Mouse (Mus musculus): ENCODE measurements around the gene Themis2.
"Not testable (repeated sequence)": the region's sequence is repeated elsewhere in the genome, so short reads cannot be mapped to it uniquely, and the experiment has no call there.

Gene Themis2

GRCm38 (mm10) chr4:132798666-132799065, 2.5 kb upstream of the Themis2 start:
- not testable (repeated sequence) for DNase-seq

GRCm38 (mm10) chr4:132798028-132798427, 1.8 kb upstream of the Themis2 start:
- DNase-seq: no peak

- DNase-seq: no peak
Measured at GRCm38 (mm10) chr4:132797461-132797860, 1.3 kb upstream of the Themis2 start.

GRCm38 (mm10) chr4:132795171-132795570, 1.0 kb downstream of the Themis2 start:
- no peak for DNase-seq

- no peak for DNase-seq
Measured at GRCm38 (mm10) chr4:132794760-132795159, 1.4 kb downstream of the Themis2 start.

GRCm38 (mm10) chr4:132794028-132794427, 2.2 kb downstream of the Themis2 start:
- peak; percentile 11 for DNase-seq

GRCm38 (mm10) chr4:132793322-132794004, 2.7 kb downstream of the Themis2 start:
- not testable (repeated sequence) for DNase-seq

GRCm38 (mm10) chr4:132789731-132790130, 6.5 kb downstream of the Themis2 start:
- no peak for DNase-seq

- no peak for DNase-seq
Measured at GRCm38 (mm10) chr4:132785228-132785627, 11.0 kb downstream of the Themis2 start.

GRCm38 (mm10) chr4:132783732-132784131, 12.5 kb downstream of the Themis2 start:
- DNase-seq: no peak

- no peak for DNase-seq
Measured at GRCm38 (mm10) chr4:132780288-132780687, 15.9 kb downstream of the Themis2 start.

- DNase-seq: no peak
Measured at GRCm38 (mm10) chr4:132778562-132779201, 17.5 kb downstream of the Themis2 start.

- DNase-seq: peak; percentile 77
Measured at GRCm38 (mm10) chr4:132776764-132777163, 19.4 kb downstream of the Themis2 start.

- no peak for DNase-seq
Measured at GRCm38 (mm10) chr4:132774905-132775304, 21.3 kb downstream of the Themis2 start.

GRCm38 (mm10) chr4:132771776-132772175, 24.4 kb downstream of the Themis2 start:
- DNase-seq: no peak

- DNase-seq: peak; percentile 100
Measured at GRCm38 (mm10) chr4:132767914-132768876, 28.0 kb downstream of the Themis2 start, which contains the start of gene Rpa2. Gene Rpa2 (plus strand): TSS chr4:132768332.

GRCm38 (mm10) chr4:132763125-132763524, 33.1 kb downstream of the Themis2 start:
- DNase-seq: not testable (repeated sequence)

GRCm38 (mm10) chr4:132762602-132763001, 33.6 kb downstream of the Themis2 start:
- peak; percentile 38 for DNase-seq

- DNase-seq: peak; percentile 54
Measured at GRCm38 (mm10) chr4:132760296-132760695, 35.9 kb downstream of the Themis2 start.

GRCm38 (mm10) chr4:132757633-132758351, 38.4 kb downstream of the Themis2 start:
- DNase-seq: no peak

- peak; percentile 87 for DNase-seq
Measured at GRCm38 (mm10) chr4:132756974-132757373, 39.2 kb downstream of the Themis2 start, which contains the start of gene Smpdl3b. Gene Smpdl3b (minus strand): TSS chr4:132757252.

GRCm38 (mm10) chr4:132752992-132753391, 43.2 kb downstream of the Themis2 start:
- no peak for DNase-seq
